Mouse (Mus musculus) adrenal gland, adult (tissue): ENCODE results near the gene Pld3.

Source experiments
- DNase-seq, 2 experiments: peaks; one replicate each; pipeline ENCODE4 v3.0.0; 2022 to 2023; ENCODE audit warnings: low spot score in 1 of 2; ENCODE audit not compliant: inconsistent age in 2 of 2

Pld3 gene

DNA sequence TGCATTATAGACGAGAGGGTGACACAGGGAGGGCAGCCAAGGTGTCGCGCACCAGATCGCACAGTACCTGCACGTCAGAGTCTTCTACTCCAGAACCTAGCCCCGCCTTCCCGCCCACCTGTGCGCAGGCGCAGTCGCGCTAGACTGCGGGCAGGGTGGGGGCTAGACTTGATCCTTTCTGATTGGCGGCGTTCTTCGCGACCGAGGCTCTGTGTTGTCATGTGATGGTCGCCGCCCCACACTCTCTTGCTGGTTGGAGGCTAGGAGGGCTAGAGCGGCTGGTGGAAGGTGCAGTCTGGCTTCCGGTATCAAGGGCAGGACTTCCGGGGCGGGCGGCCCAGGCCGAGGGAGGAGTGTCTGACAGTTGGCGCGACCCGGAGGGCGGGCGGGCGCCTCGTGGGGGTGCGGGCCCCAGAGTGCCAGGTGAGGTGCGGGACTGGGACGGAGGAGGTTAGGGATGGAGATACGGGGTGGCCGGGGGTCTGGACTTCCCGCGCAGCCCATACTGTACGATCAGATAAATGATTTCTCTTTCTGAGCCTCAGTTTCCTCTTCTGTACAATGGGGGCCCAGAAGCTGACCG lies at the start of gene Pld3, which contains the start of gene 2310022A10Rik:
Gene Pld3 (minus strand): TSS at position 288 of the 583 bp plus-strand sequence.
Gene 2310022A10Rik (plus strand): TSS at position 303 of the 583 bp plus-strand sequence.
- peak; percentile 97 to 98 for DNase-seq

DNA sequence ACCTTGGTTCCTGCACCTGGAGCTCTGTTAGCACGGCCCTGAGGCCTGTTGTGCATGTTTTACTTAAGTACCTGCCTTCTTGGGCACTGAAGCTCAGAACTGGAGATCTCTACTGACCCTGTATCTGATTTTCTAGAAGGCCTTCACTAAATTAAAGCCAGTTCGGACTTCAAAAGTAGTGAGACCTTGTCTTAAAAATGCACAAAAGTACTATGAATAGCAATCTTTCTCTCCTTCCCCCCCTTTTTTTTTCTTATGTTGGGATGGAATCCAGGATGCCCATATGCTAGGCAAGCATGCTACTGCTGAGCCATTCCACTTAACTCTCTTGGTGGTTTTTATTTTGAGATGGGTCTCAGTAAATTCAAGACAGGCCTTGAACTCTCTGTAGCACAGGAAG lies 49.1 kb upstream of the Pld3 start:
- DNase-seq: peak in 1 of 2 experiments; percentile 66

DNA sequence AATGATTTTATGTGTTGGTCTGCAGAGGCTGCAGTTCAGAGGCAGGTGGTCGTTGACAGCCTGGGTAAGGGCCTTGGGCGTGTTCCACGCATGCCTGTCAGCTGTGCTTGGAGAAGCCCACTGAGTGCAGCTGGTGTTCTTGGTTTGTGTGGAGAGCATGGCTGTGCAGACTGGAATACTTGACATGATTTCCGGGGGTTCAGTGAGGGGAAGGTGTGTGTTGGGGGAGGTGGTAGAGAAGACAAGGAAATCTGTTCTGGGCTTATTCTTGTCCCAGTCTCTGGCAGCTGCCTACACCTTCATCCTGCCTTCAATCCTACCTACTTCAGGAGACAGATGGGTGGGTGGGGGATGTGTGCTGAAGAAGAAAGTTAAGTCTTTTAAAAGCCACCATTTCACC lies 48.6 kb upstream of the Pld3 start:
- no peak for DNase-seq

DNA sequence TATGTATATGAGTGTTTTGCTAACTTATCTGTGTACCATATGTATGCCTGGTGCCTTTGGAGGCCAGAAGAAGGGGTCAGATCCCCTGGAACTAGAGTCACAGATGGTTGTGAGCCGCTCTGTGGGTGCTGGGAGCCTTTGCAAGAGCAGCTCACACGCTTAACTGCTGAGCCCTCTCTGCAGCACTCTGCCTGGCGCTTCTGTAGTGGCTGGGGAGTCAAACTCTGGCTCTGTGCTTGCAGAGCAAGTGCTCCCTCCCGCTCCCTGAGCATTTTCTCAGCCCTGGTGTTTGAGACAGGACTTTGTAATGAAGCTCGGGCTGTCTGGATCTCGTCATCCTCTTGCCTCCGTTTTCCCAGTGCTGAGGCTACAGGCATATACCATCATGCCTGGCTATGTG lies 45.0 kb upstream of the Pld3 start:
- no peak for DNase-seq

DNA sequence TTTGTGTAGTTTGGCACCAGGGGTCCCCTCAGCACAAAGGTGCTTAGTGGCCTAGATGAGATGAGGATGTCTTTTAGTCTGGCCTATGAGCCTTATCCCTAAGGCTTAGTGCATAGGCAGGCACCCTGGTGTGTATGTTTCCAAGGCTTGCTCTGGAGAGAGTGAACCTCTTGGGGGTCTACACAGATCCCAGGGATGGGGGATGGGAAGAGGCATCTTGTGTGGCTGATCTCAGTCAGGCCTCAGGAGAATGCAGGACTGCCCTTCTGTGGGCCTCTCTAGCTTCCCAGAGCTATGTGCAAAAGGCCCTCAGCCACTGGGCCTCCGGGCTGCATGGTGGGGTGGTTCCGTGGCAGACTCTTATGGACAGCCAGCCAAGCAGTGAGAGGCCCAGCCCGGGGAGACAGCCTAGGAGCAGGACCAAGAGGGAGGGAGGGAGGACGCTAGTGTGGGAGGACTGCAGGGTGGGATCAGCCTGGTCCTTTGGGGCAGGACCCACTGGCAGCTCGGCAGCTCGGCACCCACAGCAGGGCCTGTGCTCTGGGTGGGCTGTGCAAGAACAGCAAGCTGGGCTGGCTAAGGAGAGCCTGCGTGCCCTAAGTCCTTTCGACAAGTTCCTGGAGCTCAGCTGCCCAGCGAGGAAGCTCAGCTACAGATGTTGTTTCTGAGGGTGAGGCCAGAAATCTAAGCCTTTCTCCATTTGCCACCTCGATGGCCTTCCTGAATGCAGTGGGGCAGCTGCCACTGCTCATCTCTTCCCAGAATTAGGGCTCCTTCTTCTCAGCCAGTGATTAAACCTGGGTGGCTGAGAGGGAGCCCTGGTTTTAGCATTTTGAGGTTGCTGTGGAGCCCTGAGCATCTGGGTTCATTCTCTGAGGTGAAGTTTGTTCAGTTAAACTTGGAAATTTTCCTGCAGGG lies 43.8 kb upstream of the Pld3 start:
- DNase-seq: peak in 1 of 2 experiments; percentile 72

DNA sequence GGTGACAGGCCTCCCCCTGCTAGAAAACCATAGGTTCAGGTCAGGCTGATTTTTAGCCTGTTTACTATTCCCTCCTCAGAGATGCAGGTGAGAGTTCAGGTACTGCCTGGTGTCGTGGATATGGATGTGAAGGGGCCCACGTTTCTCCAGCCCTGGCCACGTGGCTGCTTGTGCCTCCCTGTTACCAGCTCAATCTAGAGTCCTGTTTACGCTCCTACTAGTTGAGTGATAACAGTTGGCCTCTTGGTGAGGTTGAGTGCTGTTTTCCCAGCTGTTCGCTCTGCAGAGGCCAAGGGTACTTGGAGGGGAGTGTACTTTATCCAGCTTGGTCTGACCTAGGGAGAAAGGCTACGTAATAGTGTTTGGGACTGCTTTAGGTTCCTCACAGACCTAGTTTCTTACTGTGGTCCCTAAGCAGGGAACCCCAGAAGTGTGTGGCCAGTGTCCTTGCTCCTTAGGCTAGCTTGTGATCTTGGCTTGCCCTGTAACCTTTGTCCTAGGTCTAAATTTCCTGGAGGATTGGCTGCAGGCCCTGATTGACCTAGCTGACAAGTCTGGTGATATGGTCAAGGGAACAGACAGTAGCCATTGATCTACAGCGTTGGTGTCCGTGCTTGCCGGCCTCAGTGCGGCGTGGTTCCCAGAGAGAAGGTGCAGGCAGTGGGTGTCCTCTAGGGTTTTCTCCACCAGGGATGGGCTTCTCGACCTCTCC lies 40.1 kb upstream of the Pld3 start:
- peak in 1 of 2 experiments; percentile 80 for DNase-seq

DNA sequence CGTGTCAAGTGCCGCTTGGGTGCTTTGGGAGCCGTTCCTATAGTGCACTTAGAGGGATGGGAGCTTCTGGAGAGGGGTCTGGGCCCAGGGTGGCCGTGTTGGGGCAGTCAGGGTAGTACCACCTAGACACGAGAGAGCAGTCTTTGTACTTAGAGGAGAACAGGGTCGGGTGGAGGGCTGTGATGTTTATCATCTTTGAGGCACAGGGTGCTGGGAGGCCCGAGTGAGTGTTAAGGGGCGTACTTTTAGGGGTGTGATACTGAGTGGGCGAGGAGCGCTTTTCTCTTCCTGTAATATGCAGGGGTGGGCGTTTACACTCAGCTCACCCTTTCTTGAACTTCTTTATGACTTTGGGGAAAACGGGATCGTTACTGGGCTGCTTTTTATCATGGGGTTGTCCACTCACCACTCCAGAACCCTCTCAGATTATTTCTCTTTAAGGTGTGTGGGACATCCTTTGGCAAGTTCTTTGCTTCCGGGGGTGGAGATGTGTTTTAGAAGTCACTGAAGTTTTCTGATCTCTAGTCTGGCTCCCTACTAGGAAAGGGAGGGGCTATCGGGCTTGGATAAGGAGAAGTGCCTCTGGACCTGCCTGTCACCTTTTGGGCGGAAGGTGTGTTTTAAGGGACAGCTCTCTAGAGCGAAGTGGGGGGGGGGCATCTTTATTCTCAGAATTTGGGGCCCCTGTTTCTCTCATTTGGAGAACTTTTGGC lies 39.4 kb upstream of the Pld3 start:
- peak in 1 of 2 experiments; percentile 86 for DNase-seq

DNA sequence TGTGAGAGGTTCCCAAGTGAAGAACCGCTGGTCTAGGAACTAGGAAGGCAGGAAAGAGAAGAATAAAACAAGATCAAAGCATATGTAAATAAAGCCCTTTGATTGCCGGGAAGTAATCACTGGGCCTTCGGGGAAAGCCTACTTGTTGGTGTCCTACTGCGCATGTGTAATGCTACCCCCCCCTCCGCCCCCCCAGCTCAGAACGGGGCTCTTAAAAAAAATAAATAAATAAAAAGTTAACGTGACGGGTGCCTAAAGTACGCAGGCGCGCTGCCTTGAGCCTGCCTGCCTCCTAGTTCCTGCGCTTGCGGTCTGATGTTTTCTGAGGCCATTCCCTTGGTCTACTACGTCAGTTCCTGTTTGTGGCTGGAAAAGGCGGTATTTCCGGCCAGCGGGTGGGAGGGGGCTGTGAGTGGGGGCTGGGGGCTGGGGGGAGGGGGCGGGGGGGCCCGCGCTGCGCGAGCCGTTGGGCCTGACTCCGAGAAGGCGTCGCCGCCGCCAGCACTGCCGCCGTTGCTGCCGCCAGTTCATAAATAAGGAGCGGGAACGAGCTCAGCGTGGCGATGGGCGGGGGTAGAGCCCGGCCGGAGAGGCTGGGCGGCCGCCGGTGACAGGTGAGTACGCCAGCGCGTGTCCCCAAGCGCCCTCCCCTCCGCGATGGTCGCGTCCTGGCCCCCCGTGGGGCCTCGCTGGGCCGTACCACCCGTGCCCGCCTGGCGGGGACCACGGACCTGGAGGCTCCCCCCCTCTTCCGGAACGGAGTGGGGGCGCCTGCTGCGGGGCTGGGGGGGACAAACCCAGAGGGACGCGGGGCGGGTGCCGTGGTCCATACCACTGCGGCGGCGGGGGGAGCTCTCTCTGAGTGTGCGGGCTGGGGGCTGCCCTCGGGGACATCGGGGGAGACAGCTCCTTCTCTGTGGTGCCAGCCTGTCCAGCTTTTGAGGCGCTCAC lies 38.5 kb upstream of the Pld3 start, which contains the start of gene Akt2:
Gene Akt2 (plus strand): TSS at position 287 of the 951 bp plus-strand sequence.
- peak; percentile 93 to 96 for DNase-seq

DNA sequence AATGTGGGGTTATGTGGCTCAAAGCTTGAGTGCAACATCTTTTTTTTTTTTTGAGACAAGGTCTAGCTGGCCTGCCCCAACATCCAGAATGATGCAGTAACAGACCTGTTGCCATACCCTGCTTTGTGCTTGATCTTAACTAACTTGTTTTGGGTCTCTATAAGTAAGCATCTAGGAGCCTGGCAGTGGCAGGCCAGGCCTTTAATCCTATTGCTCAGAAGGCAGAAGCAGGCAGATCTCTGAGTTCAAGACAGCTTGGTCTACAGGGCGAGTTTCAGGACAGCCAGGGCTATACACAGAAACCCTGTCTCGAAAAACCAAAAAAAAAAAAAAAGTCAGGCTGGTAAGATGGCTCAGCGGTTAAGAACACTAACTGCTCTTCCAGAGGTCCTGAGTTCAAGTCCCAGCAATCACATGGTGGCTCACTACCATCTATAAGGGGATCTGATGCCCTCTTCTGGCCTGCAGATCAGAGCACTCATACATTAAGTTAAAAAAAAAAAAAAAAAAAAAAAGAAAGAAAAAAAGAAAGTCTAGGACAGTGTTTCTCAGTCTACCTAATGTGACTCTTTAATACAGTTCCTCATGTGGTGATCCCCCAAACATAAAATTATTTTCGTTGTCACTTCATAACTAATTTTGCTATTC lies 37.7 kb upstream of the Pld3 start:
- peak in 1 of 2 experiments; percentile 61 for DNase-seq

DNA sequence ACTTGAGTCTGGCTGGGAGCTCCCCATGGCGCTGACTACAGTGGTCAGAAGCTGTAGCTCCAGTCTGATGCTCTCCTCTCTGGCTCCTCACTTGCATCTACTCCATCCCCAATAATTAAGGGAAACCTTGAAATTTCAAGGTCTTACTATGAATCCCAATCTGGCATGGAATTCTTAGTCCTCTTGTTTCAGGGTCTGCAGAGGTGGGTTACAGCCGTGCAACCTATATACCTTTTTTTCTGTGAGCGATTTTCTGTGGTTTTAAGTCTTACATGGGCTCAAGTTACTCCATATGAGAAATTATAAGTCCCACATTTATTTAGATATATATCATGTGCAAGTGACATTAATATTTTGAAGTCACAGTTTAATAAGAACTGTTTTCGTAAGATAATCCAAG lies 37.1 kb upstream of the Pld3 start:
- DNase-seq: peak in 1 of 2 experiments; percentile 24

DNA sequence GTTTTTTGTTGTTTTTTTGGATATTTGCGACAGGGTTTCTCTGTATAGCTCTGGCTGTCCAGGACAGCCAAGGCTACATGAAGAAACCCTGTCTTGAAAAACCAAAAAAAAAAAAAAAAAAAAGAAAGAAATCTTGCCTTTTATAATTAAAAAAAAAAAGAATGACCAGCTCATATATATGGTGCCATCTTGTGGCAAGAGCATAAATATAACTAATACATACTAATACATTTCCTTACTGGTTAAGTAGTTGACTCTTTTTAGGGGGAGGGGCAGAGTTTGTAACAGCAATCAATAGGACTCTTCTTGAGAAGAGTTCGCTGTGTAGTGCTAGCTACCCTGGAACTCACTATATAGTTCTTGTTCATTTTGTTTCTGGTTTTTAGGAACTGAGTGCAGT lies 34.7 kb upstream of the Pld3 start:
- DNase-seq: peak in 1 of 2 experiments; percentile 51

DNA sequence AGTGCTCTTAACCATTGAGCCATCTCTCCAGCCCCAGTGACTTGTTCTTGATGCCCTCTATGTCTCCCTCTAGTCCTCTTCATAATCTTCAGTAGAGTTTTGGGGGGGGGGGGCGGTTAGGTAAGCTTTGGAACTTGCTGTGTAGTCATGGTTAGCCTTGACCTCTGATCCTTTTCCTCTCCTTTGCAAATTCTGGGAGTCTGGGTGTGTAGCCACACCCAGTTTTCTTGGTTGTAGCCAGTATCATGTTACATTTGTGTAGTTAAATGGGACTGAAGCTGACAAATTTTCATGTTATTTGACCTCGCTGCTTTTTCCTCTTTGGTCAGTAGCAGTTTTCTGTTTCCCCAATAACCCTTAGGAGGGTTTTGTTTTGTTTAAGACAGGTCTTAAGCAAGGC lies 33.8 kb upstream of the Pld3 start:
- peak in 1 of 2 experiments; percentile 21 for DNase-seq

DNA sequence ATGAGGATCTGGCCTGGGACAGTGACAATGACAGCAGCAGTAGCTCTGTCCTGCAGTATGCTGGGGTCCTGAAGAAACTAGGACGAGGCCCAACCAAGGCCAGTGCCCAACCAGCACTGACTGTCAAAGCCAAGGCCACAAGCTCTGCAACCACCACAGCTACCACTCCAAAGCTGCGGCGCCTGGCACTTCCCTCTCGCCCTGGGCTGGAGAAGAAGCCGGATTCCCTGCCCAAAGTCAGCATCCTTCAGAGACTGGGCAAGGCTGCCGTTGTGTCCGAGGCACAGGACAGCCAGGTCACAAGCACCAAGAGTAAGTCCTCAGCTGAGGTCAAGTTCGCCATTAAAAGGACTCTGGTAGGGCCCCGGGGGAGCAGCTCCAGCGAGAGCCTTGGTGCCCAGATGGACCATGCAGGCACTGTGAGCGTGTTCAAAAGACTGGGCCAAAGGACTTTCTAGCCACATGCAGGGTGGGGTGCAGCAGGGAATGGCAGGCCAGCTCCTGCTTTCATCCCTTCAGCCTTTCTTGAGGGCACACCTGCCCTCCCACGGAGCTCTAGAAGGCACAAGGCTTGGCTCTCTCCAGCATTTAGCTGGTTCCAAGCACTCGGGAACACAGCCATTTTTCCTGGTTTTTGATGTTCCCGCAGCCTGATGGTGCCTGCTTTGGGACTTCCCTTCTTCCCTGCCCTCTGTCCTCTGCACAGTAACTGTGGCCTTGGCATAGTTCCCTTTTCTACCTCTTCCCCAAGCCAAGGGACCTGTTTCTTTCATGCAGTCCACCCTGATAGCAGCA lies 27.6 kb upstream of the Pld3 start:
- peak; percentile 81 to 89 for DNase-seq

DNA sequence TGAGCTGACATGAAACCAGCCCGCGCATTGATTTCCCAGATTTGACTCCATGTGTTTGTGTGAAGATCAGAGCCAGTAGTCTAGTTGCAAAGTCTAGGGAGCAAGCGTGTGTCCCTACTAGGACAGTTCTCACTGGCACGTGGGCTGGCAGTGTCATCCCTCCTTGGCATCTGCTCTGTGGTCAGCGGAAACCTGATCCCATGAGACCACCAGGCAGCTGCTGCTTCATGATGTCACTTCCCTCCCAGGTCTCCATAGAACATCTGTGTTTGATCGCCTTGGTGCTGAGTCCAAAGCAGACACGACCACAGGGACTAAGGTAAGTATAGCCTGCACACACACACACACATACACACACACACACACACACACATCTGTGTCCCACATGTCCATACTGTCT lies 25.4 kb upstream of the Pld3 start:
- DNase-seq: peak in 1 of 2 experiments; percentile 27

DNA sequence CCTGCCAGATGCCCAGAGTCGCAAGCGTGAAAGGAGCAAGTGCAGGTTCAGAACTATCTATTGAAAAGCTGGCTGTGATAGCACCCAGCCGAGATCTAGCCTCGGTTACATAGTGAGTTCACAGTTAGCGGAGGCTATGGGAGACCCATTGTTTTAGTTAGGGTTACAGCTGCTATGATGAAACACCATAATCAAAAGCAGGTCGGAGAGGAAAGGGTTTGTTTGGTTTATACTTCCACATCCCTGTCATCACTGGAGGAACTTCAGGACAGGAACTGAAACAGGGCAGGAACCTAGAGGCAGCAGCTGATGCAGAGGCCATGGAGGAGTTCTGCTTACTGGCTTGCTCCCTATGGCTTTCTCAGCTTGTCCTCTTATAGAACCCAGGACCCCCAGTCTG lies 24.6 kb upstream of the Pld3 start:
- DNase-seq: no peak

DNA sequence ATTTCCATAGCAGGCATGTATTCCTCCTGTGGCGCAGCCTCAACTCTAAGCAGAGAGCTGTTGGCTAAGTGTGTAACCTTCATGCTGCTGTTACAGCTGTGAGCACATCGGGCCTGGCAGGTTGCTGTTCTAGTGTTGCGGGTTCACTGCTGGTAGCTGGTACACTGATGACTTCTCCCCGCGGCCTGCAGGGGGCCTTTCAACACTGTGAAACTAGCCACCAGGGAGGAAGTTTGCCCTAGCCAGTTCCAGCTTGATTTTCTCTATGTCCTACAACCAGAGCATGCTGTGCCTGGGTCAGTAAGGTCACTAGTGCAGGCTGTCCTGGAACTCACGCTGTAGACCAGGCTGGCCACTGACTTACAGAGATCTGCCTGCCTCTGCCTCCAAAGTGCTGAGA lies 23.9 kb upstream of the Pld3 start:
- DNase-seq: peak; percentile 72 to 89

DNA sequence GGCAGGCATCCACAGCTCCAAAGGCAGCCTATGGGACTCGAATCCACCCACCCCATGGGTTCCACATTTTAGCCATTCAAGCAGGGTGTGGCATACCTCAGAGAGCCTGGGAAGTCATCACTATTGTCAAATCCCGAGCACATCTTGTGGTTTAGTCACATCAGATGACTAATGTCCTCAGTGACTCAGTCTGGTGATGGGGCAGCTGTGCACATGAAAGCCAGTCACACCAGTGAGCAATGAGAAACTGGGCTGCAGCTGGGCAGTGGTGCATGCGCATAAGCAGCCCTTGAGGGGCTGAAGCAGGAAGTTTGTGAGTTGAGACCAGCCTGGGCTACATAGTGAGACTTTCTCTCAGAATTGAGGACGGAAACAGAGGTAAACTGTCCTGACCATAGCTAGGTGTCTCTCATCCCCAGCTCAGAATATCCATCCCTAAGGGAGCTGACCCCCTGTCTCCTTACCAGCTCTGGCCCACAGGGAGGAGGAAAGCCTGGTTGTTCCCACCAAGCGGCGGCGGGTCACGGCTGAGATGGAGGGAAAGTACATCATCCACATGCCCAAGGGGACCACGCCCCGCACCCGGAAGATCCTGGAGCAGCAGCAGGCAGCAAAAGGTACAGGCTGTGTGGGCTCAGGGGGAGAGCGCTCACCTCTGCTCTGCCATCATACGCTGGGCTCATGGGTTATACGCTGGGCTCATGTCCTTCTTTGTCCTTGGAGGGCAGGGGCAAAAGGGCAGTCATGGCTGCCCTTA lies 21.3 kb upstream of the Pld3 start:
- peak; percentile 71 to 83 for DNase-seq

DNA sequence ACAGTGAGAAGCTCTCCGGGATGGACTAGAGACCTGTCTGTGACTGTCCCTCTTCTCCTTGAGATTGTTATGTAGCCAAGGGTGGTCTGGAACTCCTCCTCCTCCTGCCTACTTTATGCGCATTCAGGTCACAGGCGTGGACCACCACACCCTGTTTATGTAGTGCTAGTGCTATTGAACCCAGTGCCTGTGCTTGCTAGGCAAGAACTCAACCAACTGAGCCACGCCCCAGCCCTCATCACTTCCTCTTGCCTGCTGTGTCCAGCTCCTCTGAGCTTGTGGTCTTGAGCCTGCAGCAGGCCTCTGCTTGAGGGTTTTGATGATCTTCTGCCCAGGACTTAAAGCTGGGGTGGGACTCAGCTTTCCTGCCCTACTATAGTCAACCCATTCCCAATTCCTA lies 19.1 kb upstream of the Pld3 start:
- peak in 1 of 2 experiments; percentile 30 for DNase-seq
